Mouse (Mus musculus) ovary, postnatal 36 days (tissue): ENCODE data around the gene Fndc11.
A peak's percentile ranks its signal among the peaks of the same experiment; 100 is the strongest.
"Not testable (repeated sequence)": the region's sequence is repeated elsewhere in the genome, so short reads cannot be mapped to it uniquely, and the experiment has no call there.

Experiments used
- DNase-seq: peaks from one replicate; pipeline ENCODE4 v3.0.0; 2022; ENCODE audit warnings: low spot score, mixed read lengths

The Fndc11 gene

DNA sequence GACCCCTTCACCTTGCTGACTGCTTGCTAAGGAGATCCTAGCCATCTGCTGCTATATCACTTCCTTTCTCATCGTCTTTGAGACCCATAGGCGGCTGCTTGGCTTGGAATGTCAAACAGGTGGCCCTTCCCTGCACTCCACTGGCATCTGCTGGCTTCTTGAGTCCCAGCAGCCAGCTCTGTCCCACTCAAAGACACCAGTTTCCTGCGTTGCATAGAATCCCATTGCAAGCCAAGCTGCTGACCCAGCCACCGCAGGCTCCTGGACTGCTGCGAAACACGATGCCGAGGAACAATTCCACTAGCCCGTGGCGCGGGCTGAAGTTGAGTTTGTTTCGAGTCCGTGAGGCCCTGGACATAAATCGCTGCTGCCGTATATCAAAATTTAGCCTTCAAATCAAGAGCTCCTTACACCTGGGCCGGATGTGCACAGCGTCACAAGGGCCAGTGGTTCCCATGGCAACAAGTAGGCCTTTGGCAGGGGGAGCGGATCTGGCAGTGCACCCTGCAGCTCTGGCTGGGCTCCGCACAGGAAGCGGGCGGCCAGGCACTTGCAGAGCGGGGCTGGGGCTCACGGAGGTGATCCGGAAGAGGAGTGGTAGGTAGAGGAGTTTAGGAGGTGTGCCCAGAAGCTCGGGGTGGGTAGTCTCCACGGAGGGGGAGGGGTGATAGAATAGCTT is at the start of gene Fndc11:
TSS of gene Fndc11 (plus strand) at position 476 of the 679 bp plus-strand sequence.
- peak; percentile 67 for DNase-seq

DNA sequence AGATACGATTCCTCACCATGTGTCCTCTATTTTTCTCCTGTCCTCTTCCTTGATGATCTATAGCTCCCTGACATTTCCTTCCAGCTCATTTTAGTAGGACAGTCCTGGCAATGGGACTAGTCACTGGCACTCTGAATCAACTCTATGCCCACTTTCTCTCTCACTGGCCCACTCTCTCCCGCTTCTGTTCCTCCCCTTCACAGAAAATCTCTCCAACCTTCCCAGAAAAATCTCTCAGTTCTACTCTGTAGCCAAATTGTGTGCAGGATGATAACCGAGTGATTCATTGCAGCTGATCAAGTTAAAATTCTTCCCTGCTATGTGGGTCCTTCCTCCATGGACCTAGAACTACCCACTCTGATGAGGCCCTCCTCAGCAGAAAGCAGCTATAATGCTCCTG is 45.2 kb upstream of the Fndc11 start:
- no peak for DNase-seq

DNA sequence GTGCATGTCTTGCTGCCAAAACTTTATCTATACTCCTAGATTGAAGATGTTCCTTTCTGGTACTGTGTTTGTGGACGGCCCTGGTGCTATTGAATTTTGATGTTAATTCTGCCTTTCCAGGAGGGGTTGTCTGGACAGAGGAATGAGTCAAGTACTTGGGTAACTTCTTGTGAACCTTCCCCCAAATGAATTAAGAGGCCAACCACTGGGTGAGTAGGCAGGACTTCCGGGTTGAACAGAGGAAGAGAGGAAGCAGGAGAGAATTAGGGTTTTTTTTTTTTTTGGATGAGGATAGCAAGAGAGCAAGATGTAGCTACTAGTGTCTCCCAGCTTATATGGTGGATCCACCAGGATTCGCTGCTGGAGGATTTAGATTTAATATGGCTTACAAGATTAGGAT is 41.8 kb upstream of the Fndc11 start:
- DNase-seq, result no peak

DNA sequence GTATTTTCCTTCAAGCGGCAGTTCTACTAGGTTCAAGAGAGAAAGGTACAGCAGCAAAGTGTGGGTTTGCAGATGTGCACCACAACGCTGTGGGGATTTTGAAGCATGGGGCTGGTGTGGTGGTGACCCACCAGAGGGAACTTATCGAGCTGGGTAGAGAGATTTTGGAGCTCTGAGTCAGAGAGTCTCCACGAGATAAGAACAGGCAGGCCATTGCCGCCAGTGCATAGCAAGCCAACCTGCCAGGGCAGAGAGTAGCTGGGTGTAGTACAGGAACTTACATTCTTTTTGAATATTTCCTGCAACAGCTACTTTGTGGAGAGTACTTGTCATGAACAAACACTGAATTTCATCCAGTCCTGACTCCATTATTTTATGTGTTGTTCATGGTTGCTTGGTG is 41.3 kb upstream of the Fndc11 start:
- no peak for DNase-seq

DNA sequence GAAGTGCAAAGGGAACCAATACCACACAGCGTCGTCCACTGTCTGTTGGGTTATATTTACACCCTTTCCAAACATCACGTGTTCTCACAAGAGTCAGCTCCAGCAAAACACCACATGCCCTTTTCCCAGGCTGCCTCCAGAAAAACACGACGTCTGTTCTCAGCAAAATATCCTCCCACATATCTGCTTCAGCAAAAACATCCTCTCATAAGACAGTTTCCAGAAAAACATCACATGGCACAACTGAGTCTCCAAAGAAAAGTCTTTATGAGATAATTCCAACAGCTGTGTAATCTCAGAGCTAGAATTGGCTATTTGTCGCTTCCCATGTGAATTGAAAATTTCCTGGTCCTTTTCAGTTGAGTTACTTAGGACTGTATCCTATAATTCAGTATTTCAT is 38.9 kb upstream of the Fndc11 start:
- DNase-seq, result no peak

DNA sequence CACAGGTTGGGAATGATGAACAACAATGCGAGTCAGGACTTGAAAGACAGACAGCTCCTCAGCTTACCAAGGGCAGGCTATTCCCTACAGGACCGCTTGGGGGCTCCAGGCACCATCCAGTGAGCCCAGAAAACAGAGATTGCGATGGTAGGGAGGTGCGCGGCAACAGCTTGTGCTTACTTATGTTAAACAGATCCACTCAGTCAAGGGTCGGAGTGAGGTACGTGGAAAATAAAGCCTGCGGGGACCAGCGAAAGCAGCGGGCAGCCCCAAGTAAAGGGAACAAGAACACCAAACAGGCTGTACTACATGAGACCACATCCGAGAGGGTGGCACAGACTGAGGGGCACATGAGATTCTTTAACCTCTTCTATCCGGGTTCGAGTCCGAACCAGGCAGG is 33.2 kb upstream of the Fndc11 start:
- peak; percentile 82 for DNase-seq

DNA sequence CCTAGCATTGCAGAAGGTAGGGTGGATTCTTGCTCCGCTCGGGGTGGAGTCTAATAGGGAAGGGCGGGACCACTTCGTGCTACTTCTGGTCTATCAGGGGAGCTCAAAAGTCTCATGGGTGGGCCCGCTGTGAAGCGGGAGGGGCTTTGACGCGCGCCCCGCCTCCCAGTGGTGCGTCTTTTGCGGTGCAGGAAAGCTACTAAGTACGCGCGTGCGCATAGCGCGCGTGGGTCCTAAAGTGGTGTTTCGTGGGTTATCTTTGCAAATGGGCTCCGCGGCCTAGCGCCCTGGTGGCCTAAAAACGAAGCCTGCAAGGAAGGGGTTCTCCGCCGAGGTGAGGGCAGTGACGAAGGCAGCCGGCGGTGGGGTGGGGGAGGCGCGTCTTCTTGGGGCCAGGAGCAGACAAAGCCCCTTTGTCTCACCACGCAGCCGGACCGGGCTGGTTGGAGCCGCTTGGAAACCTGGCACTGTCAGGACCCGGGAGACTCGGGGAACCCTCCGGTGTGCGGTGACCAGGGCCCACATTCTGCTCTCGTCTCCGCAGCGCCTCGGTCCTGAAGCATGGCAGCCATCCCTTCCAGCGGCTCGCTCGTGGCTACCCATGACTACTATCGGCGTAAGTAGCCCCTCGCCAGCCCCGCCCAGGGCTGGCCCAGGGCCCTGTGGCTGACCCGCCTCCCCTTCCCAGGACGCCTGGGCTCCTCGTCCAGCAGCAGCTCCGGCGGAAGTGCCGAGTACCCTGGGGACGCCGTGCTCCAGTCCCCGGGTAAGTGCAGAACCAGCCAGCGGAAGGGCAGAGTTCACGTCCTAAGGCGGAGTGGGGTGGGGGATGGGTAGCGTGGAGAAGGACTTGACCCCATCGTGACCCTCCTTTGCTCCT is 32.5 kb upstream of the Fndc11 start, which contains the start of gene Ppdpf:
TSS of gene Ppdpf (plus strand) at position 127 of the 880 bp plus-strand sequence.
- DNase-seq, result peak; percentile 91

DNA sequence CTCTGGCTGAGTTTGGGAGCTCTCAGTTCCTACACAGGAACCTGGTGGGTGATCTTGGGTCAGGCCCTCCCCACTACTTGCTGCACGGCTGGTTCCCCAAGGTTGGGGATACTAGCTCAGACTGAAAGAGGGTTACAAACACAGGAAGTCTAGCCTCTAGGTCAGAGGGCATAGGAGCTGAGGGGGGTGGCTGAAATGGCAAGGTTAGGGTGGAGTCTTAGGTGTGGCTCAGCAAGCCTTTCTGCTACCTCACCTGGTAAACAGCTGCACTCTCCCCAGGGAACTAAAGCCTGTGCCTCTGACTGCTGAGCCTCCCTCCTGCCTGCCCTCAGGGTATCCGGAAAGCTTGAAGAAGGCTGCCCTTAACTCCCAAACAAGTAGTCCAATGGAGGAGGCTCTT is 31.1 kb upstream of the Fndc11 start:
- DNase-seq, result no peak

DNA sequence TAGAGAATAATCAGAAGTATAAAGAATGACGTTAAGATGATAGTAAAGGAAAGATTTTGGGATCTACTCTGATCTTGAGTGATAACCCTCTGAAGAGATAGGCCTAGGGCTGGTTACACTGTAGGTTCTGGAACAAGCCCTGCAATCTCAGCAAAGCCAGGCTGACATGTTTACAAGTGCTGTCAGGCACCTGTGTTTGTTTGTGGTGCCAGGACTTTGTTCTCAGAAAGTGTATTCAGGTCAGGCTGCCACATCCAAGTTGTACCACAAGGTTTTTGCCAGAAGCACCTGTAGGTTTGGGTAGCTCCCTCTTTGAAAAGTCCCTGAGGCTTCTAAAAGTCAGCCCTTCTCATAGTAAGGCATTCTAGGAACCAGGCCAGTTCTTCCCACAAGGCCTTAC is 30.5 kb upstream of the Fndc11 start:
- no peak for DNase-seq

DNA sequence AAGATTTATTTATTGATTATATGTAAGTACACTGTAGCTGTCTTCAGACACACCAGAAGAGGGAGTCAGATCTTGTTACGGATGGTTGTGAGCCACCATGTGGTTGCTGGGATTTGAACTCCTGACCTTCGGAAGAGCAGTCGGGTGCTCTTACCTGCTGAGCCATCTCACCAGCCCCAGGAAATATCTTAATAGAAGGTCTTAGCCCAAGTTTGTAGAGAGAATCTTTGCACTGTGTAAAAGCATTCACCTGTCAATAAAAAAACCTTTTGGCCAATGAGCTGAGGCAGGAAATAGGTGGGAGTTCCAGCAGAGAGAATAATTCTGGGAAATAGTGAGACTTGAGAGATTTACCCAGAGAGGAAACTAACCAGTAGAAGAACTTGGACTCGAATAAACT is 28.4 kb upstream of the Fndc11 start:
- not testable (repeated sequence) for DNase-seq

DNA sequence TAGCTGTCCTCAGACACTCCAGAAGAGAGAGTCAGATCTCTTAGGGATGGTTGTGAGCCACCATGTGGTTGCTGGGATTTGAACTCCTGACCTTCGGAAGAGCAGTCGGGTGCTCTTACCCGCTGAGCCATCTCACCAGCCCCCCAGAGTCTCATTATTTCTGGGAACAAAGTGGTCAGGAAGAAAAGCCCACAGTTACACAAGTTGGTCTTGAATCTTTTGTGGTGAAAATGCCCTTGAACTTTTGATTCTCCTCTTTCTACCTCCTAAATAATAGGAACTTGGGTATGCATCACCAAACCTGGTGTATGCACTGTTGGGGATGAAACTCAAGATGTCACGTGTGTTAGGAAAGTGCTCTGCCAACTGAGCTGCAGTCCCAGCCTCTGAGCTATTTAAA is 27.9 kb upstream of the Fndc11 start:
- DNase-seq, result no peak

DNA sequence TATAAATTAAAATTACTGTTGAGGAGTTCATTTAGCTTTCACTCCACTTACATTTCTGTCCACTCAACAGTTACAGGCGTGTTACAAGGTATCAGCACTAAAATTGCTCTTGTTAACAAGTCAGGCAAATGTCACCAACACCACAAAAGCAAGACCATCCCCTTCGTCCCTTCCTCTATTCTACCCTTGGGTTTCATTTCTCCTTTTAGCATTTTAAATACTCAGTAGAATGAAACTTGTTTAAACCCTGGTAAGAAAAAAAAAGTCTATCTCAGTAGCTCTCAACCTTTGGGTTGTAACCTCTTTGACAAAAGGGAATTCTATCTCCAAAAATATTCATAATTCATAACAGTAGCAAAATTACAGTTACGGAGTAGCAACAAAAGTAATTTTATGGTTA is 26.8 kb upstream of the Fndc11 start:
- DNase-seq, result no peak

DNA sequence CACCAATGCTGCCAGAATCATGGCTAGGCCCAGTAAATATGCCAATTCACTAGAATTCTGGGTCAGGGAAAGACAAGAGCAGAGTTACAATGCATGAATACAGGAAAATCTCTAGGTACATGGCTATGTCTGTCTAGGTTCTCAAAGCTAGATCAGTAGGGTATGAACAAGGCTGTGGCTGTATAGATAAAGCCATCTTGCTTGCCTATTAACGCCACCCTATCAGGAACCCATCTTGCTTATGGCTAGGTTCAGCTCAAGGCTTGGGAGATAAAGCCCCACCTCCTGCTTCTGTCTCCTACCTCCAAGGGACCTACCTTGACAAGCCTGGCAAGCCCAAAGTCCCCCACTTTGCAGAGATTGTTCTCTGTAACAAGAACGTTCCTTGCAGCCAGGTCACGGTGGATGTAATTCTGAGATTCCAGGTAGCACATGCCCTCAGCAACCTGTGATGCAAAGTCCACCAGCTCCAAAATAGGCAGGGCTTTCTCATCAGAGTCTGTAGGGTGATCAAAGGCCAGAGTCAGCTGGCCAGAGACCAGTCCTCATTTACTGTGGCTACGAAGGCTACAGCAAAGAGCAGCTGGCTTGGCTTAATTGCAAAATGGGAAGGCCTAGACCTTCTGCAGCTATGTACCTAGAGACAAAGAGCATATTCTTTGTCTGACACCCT is 23.0 kb upstream of the Fndc11 start:
- DNase-seq, result no peak

DNA sequence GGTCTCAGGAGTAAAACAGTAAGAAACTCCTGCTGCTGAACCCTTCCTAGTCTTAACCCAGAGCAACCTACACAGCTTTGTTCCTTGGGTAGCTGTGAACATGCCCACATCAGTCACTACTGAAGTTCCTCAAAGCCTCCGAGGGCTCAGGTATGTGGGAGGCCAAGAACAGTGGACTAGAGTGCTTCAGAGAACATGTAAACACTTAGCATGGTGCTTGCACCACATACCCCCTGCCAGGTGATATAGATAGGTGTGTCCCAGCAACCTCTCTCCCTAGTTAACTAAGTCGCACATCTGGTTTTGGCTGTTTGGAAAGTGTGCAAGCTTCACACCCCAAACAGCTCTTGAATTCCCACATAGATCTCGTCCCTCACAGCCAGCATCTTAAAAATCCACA is 18.2 kb upstream of the Fndc11 start:
- no peak for DNase-seq

DNA sequence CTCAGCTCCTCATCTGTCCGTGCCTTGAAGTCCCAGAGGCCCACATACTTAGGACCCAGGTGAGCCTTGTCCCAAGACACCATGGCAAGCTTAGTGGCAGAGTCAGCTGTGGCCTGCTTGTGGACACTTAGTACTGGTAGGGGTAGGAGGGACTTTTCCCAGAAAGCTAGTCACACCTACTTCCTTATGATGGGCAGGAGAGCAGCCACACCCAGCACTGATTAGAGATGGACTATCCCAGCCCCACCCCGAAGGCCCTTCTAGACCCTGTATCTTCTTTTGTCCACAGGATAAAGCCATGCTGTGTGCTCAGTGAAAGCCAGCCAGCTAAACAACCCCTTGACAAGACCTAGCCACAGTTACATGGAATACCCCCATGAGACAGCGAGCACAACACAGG is 17.4 kb upstream of the Fndc11 start, which contains the start of gene Ptk6:
TSS of gene Ptk6 (minus strand) at position 368 of the 400 bp plus-strand sequence.
- DNase-seq, result no peak

DNA sequence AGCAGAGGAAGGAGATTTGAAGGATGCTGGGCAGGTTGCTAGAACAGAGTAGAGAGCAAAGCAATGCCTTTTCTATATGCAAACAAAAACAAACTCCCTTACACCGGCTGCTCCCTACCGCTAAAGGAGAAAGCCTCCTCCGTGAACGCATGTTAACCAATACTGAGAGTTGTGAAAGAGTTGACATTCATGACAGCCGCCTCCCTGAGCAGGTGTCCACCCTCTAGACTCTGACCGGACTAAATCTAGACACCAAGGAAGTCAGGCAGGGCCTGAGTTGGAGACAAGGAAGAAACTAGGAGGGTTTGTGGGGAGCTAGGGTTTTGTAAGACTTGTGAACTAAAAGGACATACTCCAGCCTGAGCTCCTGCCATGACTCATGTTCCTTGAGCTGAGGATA is 16.9 kb upstream of the Fndc11 start:
- no peak for DNase-seq

DNA sequence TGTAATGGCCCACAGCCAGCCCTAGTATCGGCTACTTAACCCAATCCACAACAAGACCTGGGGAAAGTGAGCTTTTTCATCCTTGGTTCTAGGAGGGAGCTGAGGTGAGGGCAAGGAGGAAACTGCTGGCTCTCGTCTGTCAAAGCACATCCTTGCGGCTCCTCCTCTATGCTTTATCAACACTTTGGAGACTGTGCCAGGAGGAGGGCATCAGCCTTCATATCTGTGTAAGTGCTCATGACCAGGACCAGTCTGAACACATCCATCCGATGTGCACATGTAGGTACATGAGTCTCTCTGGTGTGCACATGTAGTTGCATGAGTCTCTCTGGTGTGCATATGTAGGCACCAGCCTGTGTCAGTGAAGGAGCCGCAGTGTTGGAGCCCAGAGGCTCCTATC is 14.1 kb upstream of the Fndc11 start:
- DNase-seq, result no peak

DNA sequence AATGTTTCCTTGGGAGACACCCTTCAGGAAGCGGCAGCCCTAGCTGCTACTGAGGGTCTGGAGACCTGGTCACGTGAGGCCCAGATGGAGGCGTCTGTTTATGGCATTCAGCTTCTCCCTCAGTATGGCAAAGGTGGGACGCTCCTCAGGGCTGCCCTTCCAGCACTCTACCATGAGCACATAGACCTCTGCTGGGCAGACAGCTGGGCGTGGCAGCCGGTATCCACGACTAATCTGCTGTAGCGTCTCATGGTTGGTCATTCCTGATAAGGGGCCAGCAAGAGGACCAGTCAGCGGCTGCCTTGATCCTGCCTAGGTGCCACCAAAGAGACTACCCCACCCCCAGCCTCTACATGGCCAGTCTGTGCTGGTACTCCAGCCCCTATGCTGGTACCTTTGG is 13.7 kb upstream of the Fndc11 start:
- DNase-seq, result no peak

DNA sequence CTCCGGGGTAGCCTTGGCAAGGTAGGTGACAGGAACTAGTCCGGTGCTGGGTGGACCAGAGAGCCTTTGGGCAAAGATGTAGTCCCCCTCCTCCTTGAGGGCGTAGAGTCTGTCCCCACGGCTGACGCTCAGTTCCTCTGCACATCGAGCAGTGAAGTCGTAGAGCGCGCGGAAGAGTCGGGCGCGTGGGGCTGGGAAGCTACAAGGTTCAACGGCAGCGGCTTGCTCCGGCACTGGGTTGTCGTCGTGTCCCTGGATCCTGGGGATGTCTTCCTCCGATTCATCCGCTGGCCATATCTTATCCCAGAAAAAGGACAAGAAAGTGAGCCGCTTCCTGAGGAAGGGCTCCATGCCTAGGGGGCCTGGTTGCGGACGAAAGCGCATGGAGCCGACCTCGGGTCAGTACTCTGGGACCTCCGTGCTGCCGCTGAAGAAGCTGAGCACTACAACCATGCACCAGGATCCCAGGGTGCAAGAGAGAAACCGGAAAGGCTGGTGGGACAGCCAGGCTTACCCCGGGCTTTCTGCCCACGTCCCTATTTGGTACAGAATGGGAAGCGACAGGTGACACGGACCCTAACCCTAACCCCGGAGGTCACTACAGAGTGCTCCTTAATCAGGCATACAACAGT is 7.3 kb upstream of the Fndc11 start:
- no peak for DNase-seq

DNA sequence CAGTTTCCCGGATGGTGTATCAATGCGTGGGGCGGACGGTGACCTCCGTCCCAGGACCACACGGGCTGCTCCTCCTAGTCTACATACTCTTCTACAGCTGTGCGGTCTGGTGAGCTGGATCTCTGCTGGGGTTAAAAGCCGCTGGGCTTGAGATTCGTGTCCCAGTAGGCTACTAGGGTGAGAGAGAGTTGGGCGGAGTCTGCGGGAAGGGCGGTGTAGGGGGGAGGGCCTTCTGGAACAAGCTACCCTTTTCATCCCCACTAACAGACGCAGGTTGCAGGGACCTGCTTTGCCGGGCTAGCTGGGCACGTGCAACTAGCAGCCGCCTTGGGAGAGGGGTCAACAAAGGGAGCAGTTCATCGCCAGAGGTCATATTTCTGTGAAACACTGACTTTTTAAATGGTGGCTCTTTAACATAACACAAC is 6.8 kb upstream of the Fndc11 start, which contains the start of gene Srms:
TSS of gene Srms (minus strand) at position 165 of the 425 bp plus-strand sequence.
- peak; percentile 15 for DNase-seq

DNA sequence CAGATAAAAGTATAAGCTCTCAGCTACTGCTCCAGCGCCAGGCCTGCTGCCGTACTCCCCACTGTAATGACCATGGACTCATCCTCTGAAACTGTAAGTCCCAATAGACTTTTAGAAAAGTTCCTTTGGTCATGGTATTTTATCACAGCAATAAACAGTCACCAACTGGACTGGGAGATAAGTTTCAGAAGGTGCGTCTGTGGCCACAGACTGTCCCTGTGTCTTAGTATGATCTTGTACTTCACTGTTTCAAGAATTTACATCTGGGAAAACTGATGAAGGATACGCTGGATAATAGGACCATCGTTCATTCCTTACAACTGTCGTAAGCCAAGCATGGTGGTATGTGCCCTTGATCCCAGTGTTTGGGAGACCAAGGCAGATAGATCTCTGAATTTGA is 3.8 kb upstream of the Fndc11 start:
- DNase-seq, result no peak

DNA sequence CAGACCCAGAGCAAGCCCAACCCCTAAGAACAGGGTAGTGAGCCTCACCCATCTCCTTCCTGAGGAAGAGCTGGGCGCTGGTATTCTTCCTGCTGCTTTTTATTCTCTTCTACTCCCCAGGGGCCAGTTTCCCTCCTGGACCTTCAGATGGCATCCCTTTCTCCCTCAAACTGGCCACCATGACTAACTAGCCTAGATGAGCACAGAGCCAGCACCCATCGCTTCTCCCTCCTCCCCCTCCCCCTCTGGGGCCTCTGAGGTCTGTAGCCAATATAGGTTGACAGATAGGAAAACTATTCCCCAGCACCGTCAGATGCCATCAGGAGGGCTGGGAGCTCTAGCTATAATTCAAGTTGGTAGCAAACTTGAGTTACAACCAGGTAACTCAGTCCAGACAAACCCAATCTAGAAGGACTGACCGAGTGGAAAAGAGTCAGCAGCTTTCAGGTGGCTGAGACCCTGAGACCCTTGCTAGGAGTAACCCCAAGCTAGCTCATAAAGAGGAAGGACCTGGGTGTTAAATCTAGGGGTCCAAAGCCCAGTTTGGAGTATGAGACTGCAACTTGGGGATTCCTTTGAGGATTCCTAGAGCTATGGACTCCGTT is 830 bp upstream of the Fndc11 start:
- DNase-seq, result no peak
